Mouse (Mus musculus) midbrain, postnatal 0 days (tissue): ENCODE measurements around the gene Nccrp1. TPM values are rescaled to one million over a fixed set of nuclear protein-coding genes. Genes with fewer than 3 reads are reported as not detected.
"Not testable (repeated sequence)": the region's sequence is repeated elsewhere in the genome, so short reads cannot be mapped to it uniquely, and the experiment has no call there.

ENCODE experiments used
- ATAC-seq: fragments of 200-750 bp; cut with Nextera tagmentation; 2 replicates; pipeline ENCODE4 v1.8.0; 2017; ENCODE audit warnings: moderate number of reproducible peaks, mild to moderate bottlenecking, moderate TSS enrichment, moderate library complexity; ENCODE audit not compliant: low FRiP score
- DNase-seq: peaks from one replicate; pipeline ENCODE4 v3.0.0-alpha.2; 2015; ENCODE audit warnings: low spot score
- H3K27ac ChIP-seq: fragments of 300-500 bp; sonication (generic); 2 replicates; pipeline ENCODE4 v1.5.1; 2014; ENCODE audit warnings: low read depth, mild to moderate bottlenecking, low read length, mixed read lengths
- H3K27me3 ChIP-seq: fragments of 300-500 bp; sonication (generic); 2 replicates; pipeline ENCODE4 v1.6.1; 2014; ENCODE audit warnings: low read length, control low read depth, mixed read lengths; ENCODE audit not compliant: insufficient read depth
- H3K36me3 ChIP-seq: fragments of 300-500 bp; sonication (generic); 2 replicates; pipeline ENCODE4 v1.6.1; 2014; ENCODE audit warnings: low read length, control low read depth, mixed read lengths; ENCODE audit not compliant: insufficient read depth
- H3K4me1 ChIP-seq: fragments of 300-500 bp; sonication (generic); 2 replicates; pipeline ENCODE4 v1.6.1; 2014; ENCODE audit warnings: mild to moderate bottlenecking, control low read depth, antibody characterized with exemption, low read length, mixed read lengths; ENCODE audit not compliant: insufficient read depth
- H3K4me2 ChIP-seq: fragments of 300-500 bp; sonication (generic); 2 replicates; pipeline ENCODE4 v1.6.1; 2014; ENCODE audit warnings: low read depth, mild to moderate bottlenecking, low read length, mixed read lengths; ENCODE audit not compliant: poor library complexity, severe bottlenecking
- H3K4me3 ChIP-seq: fragments of 300-500 bp; sonication (generic); 2 replicates; pipeline ENCODE4 v1.5.1; 2014; ENCODE audit warnings: low read depth, mild to moderate bottlenecking, low read length, moderate library complexity
- H3K9ac ChIP-seq: fragments of 300-500 bp; sonication (generic); replicated peaks from 2 replicates; pipeline ENCODE4 v1.6.1; 2014; ENCODE audit warnings: mild to moderate bottlenecking, low read length, moderate library complexity, mixed read lengths; ENCODE audit not compliant: poor library complexity, severe bottlenecking
- H3K9me3 ChIP-seq: fragments of 300-500 bp; sonication (generic); 2 replicates; pipeline ENCODE4 v1.6.1; 2016; ENCODE audit warnings: low read length, control low read depth
- CTCF ChIP-seq: IDR thresholded peaks from 2 replicates; pipeline ENCODE4 v1.5.1; 2016; ENCODE audit warnings: antibody characterized with exemption, mild to moderate bottlenecking
- WGBS: fragments of 180-500 bp; shearing (Covaris S2); extraction: QIAGEN DNeasy Blood & Tissue Kit; methylation state at CpG from one replicate; pipeline ENCODE4 v1.1.7; 2014; 5-methylcytosine and 5-hydroxymethylcytosine counted together
- polyA plus RNA-seq: library from polyadenylated mRNA; unstranded; fragments of >200 nt; fragmentation: Nextera tagmentation; extraction: Ambion mirVana; gene quantifications from 2 replicates; pipeline ENCODE4 v1.2.1, GENCODE M21; 2015
- total RNA-seq: library from RNA; depleted of rRNA; stranded (reverse); fragments of >200 nt; gene quantifications from 2 replicates; pipeline ENCODE4 v1.2.3, GENCODE M21; 2014

The Nccrp1 gene
- total and polyA plus RNA-seq, 2 experiments from 2014 or later, result 0.16 to 1.4 TPM

- Histone ChIP-seq H3K4me1 (no peaks in the 10 kb centered on the region), H3K4me3 (no peak overlapping the region), H3K4me2 (no peak overlapping the region), H3K27ac (no peak overlapping the region), H3K9me3 (no peaks in the 10 kb centered on the region), H3K27me3 (peaks cover 3% of the 10 kb centered on the region; the same call in 1 of the 2 replicates), H3K36me3 (no peaks in the 10 kb centered on the region), H3K9ac (no peak overlapping the region)
- 8% methylated on average over 19 of the region's 19 CpGs for WGBS
- DNase-seq (peak; percentile 58), ATAC-seq (no peak)
- TF ChIP-seq CTCF, result peak; percentile 69
These were observed 18.9 kb downstream of the Nccrp1 start for GRCm38 (mm10) chr7:28527922-28528719.

GRCm38 (mm10) chr7:28522536-28522935 lies 24.5 kb downstream of the Nccrp1 start, which contains the start of gene Ifnl3:
TSS of gene Ifnl3 (plus strand) at chr7:28522836.
- DNase-seq, H3K4me3 ChIP-seq, ATAC-seq, H3K4me1 ChIP-seq, H3K4me2 ChIP-seq, H3K9me3 ChIP-seq, H3K36me3 ChIP-seq, H3K27me3 ChIP-seq, H3K9ac ChIP-seq, H3K27ac ChIP-seq: not testable (repeated sequence)
- 70% methylated on average over 5 of the region's 6 CpGs for WGBS

GRCm38 (mm10) chr7:28511441-28511840 lies 35.6 kb downstream of the Nccrp1 start:
- DNase-seq (no peak), ATAC-seq (no peak)
- H3K9ac ChIP-seq, result no peak overlapping the region
- H3K27ac ChIP-seq, result no peak overlapping the region
- 67% methylated on average over 8 of the region's 8 CpGs for WGBS
- no peaks in the 10 kb centered on the region for H3K27me3 ChIP-seq
- no peak overlapping the region for H3K4me2 ChIP-seq
- TF ChIP-seq CTCF, result no peak
- no peaks in the 10 kb centered on the region for H3K9me3 ChIP-seq
- no peak overlapping the region for H3K4me3 ChIP-seq
- no peaks in the 10 kb centered on the region for H3K4me1 ChIP-seq
- no peaks in the 10 kb centered on the region for H3K36me3 ChIP-seq

DNA sequence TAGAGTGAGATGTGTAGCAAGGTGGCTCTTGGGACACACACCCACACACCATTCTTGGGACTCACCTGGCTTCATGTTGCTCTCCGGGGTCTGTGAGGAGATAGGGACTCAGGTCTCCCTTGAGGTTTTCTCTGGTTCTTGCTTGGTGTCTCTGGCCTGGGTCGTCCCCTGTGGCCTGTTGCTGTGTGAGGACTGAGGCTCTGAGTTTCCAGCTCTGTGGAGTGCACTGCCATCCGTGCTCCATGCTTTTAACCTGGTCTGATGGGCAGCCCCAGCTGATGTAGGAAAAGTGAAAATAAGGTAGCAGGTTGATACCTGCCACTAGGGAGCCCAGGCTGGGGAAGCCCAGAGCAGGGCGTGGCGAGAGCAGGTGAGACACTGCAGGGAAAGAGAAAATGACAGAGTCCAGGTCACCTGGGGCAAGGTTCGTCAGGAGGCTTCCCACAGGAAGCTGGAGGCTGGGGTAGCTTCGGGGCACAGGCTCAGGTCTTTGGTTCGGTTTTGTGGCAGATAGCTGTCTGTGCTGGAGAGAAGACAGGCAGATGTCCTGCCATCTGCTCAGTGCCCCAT lies 36.6 kb downstream of the Nccrp1 start, which contains the start of gene Ifnl2:
TSS of gene Ifnl2 (minus strand) at position 51 of the 570 bp plus-strand sequence.
- ATAC-seq, DNase-seq, H3K27me3 ChIP-seq: not testable (repeated sequence)

GRCm38 (mm10) chr7:28509121-28509520 lies 37.9 kb downstream of the Nccrp1 start:
- not testable (repeated sequence) for H3K27me3 ChIP-seq, H3K36me3 ChIP-seq, ATAC-seq, H3K4me2 ChIP-seq, H3K9ac ChIP-seq, H3K4me1 ChIP-seq, DNase-seq, H3K27ac ChIP-seq, H3K4me3 ChIP-seq, H3K9me3 ChIP-seq
- 80% methylated on average over 1 of the region's 2 CpGs for WGBS

More for the DNA sequence above, 36.6 kb downstream of the Nccrp1 start, which contains the start of gene Ifnl2:
- not testable (repeated sequence) for H3K9ac ChIP-seq, H3K9me3 ChIP-seq, H3K27ac ChIP-seq, H3K4me3 ChIP-seq, H3K4me1 ChIP-seq, H3K4me2 ChIP-seq, H3K36me3 ChIP-seq
- WGBS, result 67% methylated on average over 8 of the region's 8 CpGs

DNA sequence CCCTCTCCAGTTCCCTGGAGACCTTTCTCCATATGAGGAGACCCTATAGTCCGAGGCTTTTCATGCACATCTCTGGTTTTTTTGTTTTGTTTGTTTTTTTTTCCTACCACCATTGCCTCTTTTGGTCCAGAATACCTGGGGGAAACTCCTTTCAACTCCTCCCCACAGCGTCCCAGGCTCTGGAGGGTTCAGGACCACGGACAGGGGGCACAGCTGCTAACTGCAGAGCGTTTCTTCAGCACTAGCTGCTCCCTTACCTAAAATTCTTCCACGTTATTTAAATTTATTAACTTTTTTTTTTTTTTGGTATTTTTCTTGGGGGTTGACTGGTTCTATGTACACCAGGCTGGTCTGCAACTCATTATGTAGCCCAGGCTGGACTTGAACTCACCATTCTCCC lies 41.5 kb downstream of the Nccrp1 start:
- no peak overlapping the region for H3K4me2 ChIP-seq
- H3K36me3 ChIP-seq, result no peaks in the 10 kb centered on the region
- H3K9me3 ChIP-seq, result no peaks in the 10 kb centered on the region
- no peak overlapping the region for H3K27ac ChIP-seq
- TF ChIP-seq CTCF, result no peak
- no peaks in the 10 kb centered on the region for H3K4me1 ChIP-seq
- no peak overlapping the region for H3K9ac ChIP-seq
- no peak for DNase-seq
- no peak overlapping the region for H3K4me3 ChIP-seq
- no peaks in the 10 kb centered on the region for H3K27me3 ChIP-seq
- WGBS, result 14% methylated on average over 5 of the region's 5 CpGs
- no peak for ATAC-seq
